Mouse (Mus musculus) heart, postnatal 14 days (tissue): ENCODE measurements at regions not wholly inside any gene's neighbourhood (a gene's known extent, or its start where the extent isn't known, plus 50 kb on each side); places are given as distances from the start of the nearest gene placed in this dataset.
A peak's percentile ranks its signal among the peaks of the same experiment; 100 is the strongest.

Experiments
- DNase-seq, 2 experiments: peaks; one replicate each; pipeline ENCODE4 v3.0.0; 2021 to 2022
- intact Hi-C: fragments of 180-260 bp; cut with DNase I; formaldehyde crosslinking; loops from one replicate; pipeline ENCODE4 v1.15.1; 2025

DNA sequence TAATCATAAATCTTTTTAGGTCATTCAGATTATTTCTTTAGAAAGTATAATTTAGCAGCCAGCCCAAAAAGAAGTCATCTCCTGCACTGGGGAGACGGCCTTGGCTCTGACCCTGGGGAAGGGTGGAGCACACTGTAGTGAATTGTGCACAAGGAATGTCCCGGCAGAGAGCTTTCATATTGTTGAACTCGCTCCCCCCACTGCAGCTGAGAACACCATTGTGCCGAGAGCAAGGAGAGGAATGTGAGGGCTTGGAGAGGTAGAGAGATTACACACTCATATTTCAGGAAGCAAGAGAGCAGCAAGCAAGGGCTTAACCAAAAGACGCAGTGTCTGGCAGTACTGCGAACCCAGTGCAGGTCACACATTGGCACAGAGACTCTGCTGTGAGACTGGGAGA lies 216.8 kb downstream of the Zfp36l1 start:
- peak; percentile 56 to 69 for DNase-seq
- intact Hi-C loops, result no loop called here

DNA sequence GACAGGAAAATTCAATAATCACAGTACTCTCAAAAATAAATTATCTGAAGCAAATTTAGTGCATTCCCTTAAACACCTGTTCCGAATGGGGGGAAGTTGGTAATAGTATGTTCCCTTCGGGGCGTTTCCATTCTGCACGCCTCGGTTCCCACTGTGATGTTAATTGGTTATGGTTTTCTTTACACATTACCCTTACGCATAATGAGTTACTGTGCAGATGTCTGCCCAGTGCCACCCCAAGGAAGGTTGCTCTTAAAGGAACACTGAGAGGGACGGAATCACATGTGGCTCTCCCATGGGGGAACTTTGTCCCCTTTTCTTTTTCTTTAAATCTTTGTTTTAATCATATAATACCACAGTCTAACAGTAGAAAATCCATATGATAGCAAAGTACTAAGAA lies 217.5 kb downstream of the Zfp36l1 start:
- intact Hi-C loops, result no loop called here
- DNase-seq, result no peak

DNA sequence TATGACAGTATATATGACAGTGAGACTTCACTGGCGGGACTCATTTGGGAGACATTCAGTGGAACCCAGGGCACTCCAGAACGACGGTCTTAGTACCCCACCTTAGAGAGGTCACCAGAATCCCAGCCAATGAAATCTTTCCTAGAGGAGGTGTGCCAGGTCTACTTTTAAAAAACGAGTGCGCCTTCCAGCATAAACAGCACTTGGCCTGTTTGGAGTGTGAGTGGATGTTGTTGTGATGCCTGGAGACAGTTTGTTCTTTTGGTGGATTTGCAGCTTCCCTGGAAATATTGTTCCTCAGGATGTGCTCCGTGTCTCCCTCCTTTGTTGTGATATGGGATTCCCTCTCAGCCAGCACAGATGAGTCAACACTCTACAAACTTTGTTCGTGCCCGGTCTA lies 219.9 kb downstream of the Zfp36l1 start:
- DNase-seq, result peak in 1 of 2 experiments; percentile 1
- intact Hi-C loops, result no loop called here

DNA sequence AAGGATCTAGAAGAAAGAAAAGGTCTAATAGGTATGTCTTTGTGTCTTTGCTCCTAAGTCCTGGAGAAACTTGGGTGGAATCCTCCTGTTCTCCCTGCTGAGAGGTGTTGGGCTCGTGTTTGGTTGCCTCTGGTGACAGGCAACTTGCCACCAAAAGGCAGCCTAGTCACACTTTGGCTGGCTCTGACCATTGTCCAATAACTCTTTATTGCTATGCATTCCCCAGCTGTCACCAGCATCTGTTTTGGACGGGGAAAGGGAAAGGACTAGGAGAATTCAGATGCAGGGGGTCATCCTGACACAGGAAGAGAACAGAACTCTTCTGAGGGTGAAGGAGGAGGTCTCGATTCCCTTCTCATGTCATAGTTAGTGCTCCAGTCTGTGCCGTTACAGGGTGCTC lies 220.9 kb downstream of the Zfp36l1 start:
- DNase-seq, result peak; percentile 29 to 54
- intact Hi-C loops, result no loop called here

DNA sequence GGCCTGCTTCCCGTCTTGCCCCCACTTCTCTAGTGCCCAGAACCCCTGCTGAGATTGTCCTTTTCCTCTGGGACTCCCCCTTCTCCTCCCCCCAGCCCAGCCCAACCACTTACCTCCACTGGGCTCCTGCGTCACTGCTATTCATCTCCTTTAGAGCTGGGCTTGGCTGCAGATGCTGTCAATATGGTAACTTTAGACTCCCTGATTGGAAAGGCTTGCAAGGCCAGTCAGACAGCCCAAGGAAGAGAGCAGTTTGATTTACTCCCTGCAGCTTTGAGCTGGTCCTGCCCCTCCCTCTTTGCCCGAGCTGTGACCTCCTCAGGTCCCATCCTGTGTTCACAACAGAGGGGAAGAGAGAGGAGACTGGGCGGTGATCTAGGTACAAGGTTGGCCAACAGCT lies 221.9 kb downstream of the Zfp36l1 start:
- intact Hi-C loops, result no loop called here
- peak in 1 of 2 experiments; percentile 6 for DNase-seq

DNA sequence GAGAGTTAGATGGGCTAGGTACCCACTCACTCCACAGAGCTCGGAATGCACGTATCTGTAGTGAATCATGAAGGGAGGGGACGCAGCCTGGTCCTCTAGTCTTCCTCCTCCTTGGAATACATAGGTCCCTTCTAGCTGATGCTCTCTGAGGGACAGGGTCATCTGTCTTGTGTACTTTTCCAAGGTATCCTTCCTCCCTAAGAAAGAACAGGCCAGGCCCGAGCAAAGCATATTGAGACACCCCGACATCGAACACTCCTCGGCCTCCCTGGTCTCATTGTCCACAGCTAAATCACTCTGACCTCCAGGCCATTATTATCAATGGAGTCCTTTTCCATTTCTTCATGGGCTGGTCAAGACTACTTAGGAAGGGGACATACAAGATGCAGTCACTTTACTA lies 222.5 kb downstream of the Zfp36l1 start:
- intact Hi-C loops, result no loop called here
- peak in 1 of 2 experiments; percentile 0 for DNase-seq

DNA sequence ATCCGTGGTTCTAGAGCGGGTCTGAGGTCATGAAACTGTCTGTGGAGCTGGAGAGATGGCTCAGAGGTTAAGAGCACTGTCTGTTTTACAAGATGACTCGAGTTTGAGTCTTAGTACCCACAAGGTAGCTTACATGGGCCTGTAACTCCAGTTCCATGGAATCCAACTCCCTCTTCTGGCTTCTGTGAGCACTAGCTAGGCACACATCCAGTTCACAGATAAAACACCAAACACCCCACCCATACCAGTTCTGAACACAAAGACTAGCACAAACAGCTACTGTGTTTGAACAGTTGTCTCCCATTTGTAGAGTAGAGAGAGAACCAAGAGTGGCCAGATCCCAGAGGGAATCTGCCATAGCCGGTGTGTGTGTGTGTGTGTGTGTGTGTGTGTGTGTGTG lies 224.0 kb downstream of the Zfp36l1 start:
- intact Hi-C loops, result no loop called here

DNA sequence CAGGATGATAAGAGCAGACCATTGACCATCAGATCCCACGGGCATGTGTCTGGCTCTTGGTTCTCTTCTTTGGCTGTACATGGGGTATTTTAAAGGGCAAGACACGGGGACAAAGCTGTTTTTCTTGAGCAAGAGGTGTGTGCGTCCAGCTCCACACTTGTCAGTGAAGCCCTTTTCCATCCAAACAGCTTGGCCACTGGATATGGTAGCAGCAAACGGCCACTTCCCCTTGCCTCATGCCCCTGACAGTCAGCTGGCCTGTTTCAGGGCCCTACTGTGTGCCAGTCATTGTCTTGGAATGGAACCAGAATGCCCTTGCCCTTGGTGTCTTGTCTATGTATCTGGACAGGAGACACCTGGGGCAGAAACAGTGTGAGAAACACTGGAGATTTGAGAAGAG lies 224.7 kb downstream of the Zfp36l1 start:
- intact Hi-C loops, result no loop called here
- DNase-seq, result no peak

More for the DNA sequence above, 224.0 kb downstream of the Zfp36l1 start:
- no peak for DNase-seq

DNA sequence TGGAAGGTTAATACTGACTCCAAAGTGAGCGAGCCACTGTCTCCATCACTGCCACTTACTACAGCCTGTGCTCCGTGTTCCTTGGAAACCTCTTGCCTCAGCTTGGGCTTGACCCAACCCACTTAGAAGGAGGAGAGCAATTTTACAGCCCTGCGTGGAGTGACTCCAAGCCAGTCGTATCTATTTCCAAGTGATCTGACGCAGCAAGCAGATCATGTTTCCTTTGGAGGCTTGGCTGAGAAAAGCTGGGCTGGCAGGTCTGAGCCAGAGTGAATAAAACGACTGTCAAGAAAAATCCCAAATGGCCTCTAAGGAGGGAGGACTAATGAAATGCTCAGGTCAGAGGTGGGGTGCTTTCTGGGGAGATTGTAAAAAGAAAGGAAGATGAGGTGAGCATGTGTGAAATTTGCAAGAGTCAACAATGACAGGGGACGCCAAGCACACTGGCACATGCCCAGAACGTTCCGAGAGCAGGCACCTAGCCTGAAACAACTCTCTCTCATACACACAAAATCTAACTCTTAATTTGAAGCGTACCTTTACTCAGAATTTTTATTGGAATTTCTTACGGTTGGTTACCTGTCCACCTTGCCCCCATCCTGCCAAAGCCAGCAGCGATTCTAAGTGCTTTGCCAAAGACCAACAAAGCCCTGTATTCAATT lies 225.5 kb downstream of the Zfp36l1 start:
- intact Hi-C loops, result no loop called here

DNA sequence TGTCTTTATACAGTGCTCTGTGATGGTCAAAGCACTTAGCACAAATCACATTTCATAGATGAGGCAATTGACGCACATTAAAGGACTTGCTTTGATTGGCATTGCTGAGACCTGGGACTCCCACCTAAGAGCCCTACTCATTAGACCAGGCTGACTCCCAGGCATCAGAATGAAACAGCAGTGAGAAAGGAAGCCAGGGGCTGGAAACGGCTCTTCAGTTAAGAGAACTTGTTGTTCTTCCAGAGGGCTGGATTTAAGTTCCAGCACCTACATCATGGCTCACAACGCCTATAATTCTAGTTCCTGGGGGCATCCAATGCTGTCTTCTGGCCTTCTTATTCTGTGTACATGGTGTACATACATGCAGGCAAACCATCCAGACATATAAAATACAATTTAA lies 226.3 kb downstream of the Zfp36l1 start:
- DNase-seq, result peak in 1 of 2 experiments; percentile 29
- intact Hi-C loops, result no loop called here

More for the DNA sequence above, 225.5 kb downstream of the Zfp36l1 start:
- DNase-seq, result peak; percentile 79 to 82

DNA sequence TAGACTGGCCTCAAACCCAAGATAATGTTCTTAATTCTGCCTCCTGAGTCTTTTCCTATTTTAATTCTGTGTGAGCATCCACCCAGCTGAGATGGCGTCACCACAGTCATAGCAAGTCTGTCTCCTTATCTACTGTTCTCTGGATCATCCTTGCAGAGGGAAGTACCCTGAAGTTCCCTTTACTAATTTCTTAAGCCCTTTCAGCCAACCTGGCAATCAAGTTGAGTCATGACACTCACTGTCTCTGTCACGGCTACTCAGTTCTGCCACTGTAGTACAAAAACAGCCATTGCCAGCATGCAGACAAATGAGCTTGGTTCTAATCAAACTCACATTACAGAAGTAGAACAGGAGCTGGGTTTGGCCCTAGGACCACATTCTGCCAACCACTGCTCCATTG lies 227.5 kb downstream of the Zfp36l1 start:
- DNase-seq, result no peak
- intact Hi-C loops, result no loop called here

DNA sequence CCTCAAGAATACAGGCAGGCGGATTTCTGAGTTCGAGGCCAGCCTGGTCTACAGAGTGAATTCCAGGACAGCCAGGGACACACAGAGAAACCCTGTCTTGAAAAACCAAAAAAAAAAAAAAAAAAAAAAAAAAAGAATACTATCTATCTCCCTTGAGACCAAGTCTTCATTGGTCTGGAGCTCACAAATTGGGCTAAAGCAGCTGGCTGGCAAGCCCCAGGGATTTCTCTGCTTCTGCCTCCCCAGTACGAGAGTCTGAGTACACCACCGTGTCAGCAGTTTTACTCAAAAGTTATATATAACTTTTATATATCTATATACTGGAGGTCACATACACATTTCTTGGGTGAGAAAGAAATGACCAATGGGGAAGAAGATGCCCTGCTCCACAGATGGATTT lies 229.2 kb downstream of the Zfp36l1 start:
- no peak for DNase-seq
- intact Hi-C loops, result no loop called here

DNA sequence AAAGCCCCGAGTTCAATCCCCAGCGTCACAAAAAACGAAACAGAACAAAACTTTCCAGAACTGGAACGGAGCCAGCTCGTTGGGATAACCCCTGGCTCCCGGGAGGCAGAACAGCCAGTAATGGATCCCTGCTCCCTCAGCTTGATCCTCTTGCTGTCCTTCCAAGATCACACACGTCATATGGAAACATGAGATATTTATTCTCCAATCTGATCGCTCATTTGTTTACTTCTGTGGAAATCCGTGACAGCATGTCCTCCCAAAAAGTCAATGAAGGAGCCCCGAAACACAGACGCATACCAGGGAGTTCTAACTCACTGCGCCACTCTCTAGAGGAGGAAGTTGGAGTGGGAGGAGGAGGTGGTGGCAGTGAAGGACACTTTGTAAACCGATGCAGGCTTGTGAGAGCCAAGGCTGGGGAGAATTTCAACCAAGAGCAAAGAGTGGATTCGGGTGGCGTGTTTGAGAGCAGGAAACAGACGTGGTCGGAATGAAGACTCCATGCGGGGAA lies 232.0 kb downstream of the Zfp36l1 start:
- peak; percentile 25 to 56 for DNase-seq
- intact Hi-C loops, result no loop called here

DNA sequence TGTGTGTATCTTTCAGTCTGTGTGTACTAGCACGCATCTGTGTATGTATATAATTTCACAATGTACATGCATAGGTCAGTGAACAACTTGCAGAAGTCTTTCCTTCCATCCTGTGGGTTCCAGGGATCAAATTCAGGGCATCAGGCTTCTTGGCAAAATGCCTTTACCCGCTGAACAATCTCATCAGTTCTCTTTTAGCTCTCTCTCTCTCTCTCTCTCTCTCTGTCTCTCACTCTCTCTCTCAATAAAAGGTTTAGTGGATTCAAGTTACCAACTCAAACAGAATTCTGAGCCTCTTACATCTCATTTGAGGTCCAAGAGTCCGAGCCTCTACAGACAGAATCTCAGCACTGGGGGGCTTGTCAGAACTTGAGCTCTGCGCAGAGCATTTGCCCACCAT lies 232.5 kb downstream of the Zfp36l1 start:
- no peak for DNase-seq
- intact Hi-C loops, result no loop called here

DNA sequence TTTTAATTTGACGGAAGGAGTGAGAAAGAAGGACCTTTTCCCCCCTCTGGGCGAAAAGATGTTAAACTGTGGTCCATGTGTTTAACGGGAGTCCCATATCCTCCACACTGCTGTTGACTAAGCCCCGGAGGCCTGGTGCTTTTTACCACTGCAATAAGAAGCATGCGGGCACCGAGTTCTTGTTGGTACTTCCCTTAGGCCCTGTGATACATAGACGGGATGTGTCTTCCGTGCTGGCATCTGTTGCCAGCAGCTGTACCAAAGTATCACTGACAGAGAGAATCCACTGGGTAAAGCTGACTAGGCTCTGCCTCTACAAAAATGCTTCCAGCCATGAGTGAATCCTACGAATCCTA lies 232.9 kb downstream of the Zfp36l1 start:
- intact Hi-C loops, result no loop called here
- no peak for DNase-seq

DNA sequence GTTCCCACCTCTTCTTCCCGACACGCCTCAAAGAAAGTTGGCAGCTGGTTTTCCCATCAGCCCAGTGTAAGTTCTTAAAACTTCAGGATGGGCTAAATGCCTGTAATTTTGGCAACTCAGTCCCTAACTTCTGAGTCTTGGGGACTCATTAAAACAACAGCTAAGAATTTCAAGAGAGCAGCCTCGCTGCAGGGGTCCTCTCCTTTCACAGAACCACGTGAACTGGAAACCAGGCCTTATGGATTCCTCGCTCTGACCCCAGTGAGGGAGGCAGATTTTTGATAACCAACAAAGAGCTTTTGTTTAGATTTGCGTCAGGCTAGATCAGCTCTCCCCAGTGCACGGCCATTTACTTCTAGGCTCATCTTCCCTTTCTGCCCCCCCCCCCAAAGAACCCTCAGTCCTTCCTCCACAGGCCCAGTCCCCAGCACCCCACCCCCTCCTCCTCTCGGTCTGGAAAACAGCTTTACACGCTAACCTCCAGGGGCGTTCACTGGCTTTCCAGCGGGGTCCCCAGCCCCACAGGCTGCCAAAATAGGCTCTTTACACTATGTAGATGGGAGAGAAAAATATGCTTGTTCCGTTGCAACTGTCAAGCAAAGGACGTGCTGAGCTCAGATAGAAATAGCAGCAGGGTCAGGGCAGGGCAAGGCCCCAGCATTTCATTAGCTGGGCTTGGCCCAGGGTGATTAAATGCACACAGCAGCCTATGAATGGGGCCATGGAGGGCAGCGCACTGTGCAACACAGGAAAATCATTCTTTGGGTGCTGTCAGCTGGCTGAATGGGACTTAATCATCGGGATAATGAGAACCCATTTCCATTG lies 233.5 kb downstream of the Zfp36l1 start:
- intact Hi-C loops, result no loop called here
- peak; percentile 44 to 55 for DNase-seq

DNA sequence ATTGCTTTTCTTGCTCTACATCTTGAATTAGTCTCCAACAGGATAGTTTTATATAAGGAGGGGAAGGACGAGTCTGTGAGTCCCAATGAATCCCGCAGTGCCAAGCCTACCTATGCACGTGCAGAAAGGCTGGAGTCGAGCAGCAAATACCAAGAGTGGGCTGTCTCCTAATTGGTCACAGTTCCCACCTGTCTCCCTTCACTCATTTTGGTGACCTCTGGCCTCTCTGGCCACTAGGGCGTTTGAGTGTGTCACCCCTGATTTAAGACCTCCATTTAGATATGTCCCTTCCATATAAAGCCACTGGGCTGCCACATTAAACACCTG lies 234.1 kb downstream of the Zfp36l1 start:
- intact Hi-C loops, result no loop called here
- DNase-seq, result no peak

DNA sequence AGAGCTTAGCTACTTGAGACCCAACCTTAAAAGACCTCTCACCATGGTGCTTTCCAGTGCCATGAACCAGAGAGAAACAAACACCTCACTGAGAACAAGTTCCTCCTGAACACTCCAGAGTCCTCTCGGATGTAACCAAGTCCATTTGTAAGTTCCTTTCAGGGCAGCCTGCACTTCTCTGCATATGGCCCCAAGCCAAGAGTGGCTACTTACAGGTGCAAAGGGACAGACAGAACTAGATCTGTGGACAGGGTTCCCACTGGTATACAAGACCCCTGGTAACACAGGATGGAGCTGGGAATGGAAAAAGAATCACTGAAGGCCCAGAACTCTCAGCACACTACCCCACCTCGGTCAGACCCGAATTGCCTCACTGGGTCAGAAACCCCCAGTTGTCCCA lies 234.7 kb downstream of the Zfp36l1 start:
- intact Hi-C loops, result no loop called here
- DNase-seq, result no peak

DNA sequence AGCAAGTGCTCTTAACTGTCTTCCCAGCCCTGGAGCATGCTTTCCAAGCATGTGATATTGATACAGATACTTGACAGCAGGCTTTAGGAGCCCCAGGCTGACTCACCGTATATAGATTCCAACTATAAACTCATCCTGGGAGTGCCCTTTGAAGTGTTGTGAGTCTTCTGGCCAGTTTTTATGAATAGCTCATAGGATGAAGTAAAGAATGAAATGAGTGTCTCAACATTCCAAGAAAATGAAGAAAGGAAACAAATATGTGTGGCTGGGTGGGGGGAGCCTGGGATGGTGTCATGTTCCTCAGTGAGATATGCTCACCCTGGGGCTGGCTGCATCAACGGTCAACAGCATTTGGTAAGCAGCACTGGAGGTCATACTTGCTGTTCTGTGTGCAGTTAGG lies 238.5 kb downstream of the Zfp36l1 start:
- intact Hi-C loops, result no loop called here
- DNase-seq, result no peak

DNA sequence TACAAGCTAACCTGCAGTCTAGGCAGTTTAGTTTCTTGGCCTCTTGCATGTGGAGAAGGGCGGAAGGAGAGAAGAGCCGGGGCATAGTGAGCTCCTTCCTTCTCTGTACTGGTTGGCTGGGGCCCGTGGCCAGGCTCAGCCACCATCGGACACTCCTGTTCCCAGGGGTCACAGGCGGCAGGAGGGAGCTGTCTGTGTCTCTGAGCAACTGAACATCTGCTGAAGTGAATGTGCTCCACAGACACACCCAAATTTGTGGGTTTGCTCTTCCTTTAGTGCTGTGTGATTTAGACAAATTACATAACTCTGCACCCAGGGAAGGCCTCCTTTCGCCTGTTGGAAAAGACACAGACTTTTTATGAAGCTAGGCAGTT lies 247.6 kb downstream of the Zfp36l1 start:
- intact Hi-C loops, result no loop called here
- peak in 1 of 2 experiments; percentile 42 for DNase-seq

DNA sequence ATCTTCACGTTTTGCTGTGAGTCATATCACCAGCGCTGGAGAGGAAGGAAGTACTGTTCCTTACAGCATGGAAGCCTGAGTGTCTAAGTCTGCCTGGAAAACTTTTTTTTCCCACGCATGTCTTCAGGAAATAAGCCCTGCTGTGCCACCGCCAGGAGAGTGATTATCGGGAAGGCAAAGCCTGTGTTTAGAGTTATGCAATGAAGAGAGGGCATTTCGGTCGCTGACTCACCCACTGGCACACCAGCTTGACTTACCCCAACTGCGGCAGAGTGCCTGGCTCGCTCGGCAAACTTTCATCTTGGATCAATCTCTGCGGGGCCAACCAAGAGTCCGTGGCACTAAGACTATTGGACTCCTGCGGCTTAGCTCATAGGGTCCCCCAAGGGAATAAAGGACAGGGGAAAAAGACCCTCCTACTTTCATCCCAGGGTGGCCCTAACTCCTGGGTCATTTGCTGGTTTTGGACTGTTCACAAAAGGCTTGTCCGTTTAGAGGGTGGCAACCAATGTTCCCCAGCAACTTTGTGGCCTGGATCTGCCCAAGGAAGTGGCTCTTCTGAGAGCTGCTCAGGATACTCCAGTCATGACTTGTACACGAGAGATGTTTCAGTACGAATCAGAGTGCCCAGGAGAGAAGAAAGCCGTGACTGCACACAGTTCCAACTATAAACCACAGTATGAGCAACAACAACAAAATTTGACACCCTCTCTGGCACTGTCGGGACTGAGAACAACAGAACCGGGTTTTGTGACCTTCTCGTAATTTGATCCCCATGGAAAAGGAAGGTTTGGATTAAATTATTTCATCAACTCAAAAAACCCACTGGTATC lies 248.3 kb downstream of the Zfp36l1 start:
- no peak for DNase-seq
- intact Hi-C loops, result no loop called here
